Mouse (Mus musculus) cerebellum, adult 2 months (tissue): ENCODE results near the gene Crcp.

ENCODE experiments used
- CTCF ChIP-seq: fragments of 200-500 bp; IDR thresholded peaks from 2 replicates; pipeline ENCODE4 v1.5.1; 2011; ENCODE audit warnings: low read depth, mild to moderate bottlenecking, control low read depth, low read length, moderate library complexity, borderline replicate concordance; ENCODE audit not compliant: insufficient read depth
- POLR2A ChIP-seq: fragments of 200-500 bp; IDR thresholded peaks from 2 replicates; pipeline ENCODE4 v1.6.1; 2011; ENCODE audit warnings: low read length, control low read depth, borderline replicate concordance; ENCODE audit not compliant: insufficient read depth

- TF ChIP-seq CTCF (no peak), POLR2A (no peak)
Measured at GRCm38 (mm10) chr5:130009784-130010183, 19.3 kb upstream of the Crcp start.
